Mouse (Mus musculus): Measurements from ENCODE around the gene Suox. TPM values are rescaled to one million over a fixed set of nuclear protein-coding genes. Genes with fewer than 3 reads are reported as not detected.

The Suox gene
- polyA plus RNA-seq, 1 experiment from 2014 or later: 12.5 TPM

DNA sequence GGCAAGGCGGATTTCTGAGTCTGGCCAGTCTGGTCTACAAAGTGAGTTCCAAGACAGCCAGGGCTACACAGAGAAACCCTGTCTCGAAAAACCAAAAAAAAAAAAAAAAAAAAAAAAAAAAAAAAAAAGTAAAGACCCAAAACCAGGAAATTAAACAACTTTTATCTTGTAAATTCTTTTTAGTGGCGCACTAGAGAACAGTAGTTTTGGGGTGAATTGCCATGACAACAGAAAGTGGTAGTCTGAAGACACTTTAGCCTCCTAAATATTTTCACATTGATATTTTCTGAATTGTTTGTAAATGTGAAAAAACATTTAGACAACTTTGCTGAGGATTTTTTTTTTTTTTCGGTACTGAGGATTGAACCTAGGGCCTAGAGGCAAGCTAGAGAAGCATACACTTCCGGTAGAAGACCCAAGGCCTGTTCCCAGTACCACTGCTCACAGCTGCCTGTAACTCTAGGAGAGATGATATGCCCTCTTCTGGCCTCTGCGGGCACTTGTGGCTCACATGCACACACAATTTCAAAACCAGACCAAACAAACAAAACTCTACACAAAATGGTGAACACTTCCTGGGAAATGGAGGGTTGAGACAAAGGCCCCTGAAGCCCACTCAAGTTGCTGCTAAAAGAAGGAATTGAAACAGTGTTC, 23.3 kb upstream of the Suox start:
- no peaks in the 10 kb centered on the region for H3K27me3 ChIP-seq
- H3K36me3 ChIP-seq: no peaks in the 10 kb centered on the region
- peak overlapping the region; percentile 90 for H3K27ac ChIP-seq (replicated peaks)
- no peaks in the 10 kb centered on the region for H3K9me3 ChIP-seq
- peak overlapping the region; percentile 65 for H3K4me2 ChIP-seq (replicated peaks)
- peaks cover 16% of the 10 kb centered on the region for H3K4me1 ChIP-seq
- 82% methylated on average over 6 of the region's 6 CpGs for WGBS
- H3K9ac ChIP-seq (replicated peaks): no peak overlapping the region
- ATAC-seq (replicated peaks): no peak
- peak overlapping the region; percentile 96 for H3K4me3 ChIP-seq

DNA sequence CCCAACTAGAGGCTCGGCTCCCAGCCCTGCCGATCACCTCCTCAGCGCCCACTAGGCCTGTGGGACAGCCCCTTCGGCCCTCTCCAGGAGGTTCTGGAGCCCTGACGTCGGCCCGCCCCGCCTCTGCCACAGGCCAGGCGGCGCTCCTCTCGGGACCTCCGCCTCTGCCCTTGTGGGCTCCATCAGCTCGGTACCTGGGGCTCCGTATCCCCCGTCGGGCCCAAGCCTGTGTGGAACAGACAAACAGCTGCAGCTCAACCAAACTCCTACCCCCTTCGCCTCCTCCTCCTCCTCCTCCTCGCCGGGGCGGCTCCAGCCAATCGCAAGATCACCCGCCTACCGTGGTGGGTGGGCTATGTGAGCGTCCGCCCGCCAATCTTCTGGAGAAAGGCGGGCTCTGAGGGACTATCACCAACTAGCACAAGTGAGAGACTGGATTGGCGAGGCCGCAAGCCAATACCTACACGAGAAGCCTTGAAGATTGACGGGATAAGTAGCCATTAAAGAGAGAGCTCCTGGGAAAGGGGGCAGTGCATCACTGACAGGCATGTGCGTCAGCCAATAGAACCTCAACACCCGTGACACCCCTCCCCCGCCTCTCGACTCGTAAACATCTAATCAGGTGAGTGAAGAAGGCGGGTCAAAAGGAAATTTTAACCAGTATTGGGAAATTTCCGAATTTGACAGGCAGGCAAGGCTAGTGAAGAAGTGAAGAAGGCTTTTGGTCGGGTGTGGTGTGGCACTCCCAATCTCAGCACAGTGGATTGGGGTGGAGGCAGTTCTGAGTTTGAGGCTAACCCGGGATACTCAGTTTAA, 22.3 kb upstream of the Suox start, which contains the start of gene Rab5b:
Gene Rab5b (minus strand): TSS at position 273 of the 816 bp plus-strand sequence.
- peak; percentile 99 for ATAC-seq (replicated peaks)
- Histone ChIP-seq H3K27ac (replicated peaks) (peak within 1 kb of the TSS; percentile 99), H3K4me2 (replicated peaks) (peak within 1 kb of the TSS; percentile 65), H3K4me1 (peaks cover 16% of the 10 kb centered on the region), H3K4me3 (peak within 1 kb of the TSS; percentile 96), H3K27me3 (no peaks in the 10 kb centered on the region), H3K9me3 (no peaks in the 10 kb centered on the region), H3K9ac (replicated peaks) (peak within 1 kb of the TSS; percentile 97), H3K36me3 (no peaks in the 10 kb centered on the region)
- WGBS: 1% methylated on average over 38 of the region's 40 CpGs

DNA sequence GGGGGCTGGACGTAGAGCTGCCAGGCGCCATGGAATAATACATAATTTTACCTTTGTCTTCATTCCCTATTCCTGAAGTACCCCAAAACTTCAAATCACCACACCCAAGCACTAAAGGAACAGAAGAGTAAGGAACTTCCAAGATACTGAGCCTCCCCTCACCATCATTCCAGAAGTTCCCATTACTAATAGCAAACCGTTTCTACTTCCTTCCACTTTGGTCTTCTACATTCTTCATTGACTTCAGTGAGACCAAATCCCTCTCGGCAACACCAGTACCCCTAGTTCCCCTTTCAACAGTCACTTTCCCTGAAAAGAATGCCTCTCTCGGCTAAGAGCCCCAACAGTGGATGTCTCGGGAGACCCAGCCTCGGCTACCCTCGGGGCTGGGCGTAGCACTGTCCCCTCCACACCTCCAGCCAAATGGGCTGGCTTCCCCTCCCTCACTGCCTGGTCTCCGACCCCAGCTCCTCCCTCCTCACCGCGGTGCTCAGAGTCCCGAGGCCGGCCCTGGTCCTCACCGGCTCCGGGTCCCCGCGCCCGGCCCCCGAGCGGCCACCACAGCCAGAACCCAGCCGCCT, 21.6 kb upstream of the Suox start:
- H3K27me3 ChIP-seq: no peaks in the 10 kb centered on the region
- H3K4me1 ChIP-seq: peaks cover 16% of the 10 kb centered on the region
- peak overlapping the region; percentile 97 for H3K9ac ChIP-seq (replicated peaks)
- peak overlapping the region; percentile 60 for H3K4me2 ChIP-seq (replicated peaks)
- no peaks in the 10 kb centered on the region for H3K36me3 ChIP-seq
- ATAC-seq (replicated peaks): no peak
- H3K27ac ChIP-seq (replicated peaks): peak overlapping the region; percentile 99
- no peaks in the 10 kb centered on the region for H3K9me3 ChIP-seq
- H3K4me3 ChIP-seq: peak overlapping the region; percentile 96
- under 1% methylated on average over 22 of the region's 22 CpGs for WGBS

DNA sequence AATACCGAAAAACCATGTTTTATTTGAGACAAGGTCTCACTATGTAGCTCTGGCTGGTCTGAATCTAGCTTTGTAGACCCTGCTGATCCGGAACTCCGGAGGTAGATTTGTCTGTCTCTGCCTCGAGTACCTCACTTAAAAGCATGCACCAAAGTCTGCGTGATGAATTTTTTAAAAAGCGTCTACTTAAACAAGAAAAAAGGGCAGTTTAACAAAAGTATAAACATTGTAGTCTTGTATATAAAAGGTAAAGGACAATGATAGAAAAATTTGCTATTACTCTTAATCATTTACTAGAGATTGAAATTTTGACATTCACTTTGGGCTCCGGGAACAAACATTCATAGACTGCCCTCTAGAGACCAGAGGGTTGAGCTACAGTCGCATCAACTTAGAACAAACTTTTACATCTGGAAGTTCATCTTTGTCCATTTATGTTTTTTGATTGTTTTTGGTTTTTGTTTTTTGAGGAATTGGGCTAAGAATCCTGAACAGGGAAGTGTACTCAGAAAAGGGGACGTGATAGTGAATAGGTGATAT, 666 bp upstream of the Suox start:
- H3K4me2 ChIP-seq (replicated peaks): peak overlapping the region; percentile 92
- H3K27me3 ChIP-seq: no peaks in the 10 kb centered on the region
- H3K9me3 ChIP-seq: no peaks in the 10 kb centered on the region
- WGBS: 2% methylated on average over 9 of the region's 9 CpGs
- H3K4me3 ChIP-seq: peak overlapping the region; percentile 70
- H3K36me3 ChIP-seq: peaks cover 13% of the 10 kb centered on the region
- H3K9ac ChIP-seq (replicated peaks): peak overlapping the region; percentile 51
- ATAC-seq (replicated peaks): no peak
- peaks cover 16% of the 10 kb centered on the region for H3K4me1 ChIP-seq
- peak overlapping the region; percentile 75 for H3K27ac ChIP-seq (replicated peaks)

DNA sequence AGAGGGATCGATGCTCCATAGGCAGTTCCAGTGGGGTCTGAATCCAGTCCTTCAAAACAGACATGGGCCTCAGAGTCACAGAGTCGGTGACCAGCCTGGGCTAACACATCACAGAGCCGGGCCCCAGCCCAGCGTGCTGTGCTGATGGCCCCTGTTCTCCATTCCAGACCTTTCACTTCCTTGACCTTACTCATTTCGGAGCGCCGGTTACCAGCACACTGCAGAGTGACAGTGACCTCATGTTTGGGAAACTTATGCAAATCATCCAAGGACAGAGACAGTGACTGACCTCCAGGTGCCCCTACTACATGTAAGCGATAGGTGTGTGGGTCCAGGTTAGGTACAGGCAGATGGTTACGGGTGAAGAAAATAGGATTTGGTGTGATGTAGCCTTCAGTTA, 2.7 kb downstream of the Suox start:
- Histone ChIP-seq H3K4me2 (replicated peaks) (no peak overlapping the region), H3K27ac (replicated peaks) (no peak overlapping the region), H3K27me3 (no peaks in the 10 kb centered on the region), H3K9me3 (no peaks in the 10 kb centered on the region), H3K4me3 (no peak overlapping the region), H3K36me3 (peaks cover 6% of the 10 kb centered on the region), H3K4me1 (peaks cover 30% of the 10 kb centered on the region), H3K9ac (replicated peaks) (no peak overlapping the region)
- ATAC-seq (replicated peaks): no peak
- WGBS: 94% methylated on average over 9 of the region's 9 CpGs

DNA sequence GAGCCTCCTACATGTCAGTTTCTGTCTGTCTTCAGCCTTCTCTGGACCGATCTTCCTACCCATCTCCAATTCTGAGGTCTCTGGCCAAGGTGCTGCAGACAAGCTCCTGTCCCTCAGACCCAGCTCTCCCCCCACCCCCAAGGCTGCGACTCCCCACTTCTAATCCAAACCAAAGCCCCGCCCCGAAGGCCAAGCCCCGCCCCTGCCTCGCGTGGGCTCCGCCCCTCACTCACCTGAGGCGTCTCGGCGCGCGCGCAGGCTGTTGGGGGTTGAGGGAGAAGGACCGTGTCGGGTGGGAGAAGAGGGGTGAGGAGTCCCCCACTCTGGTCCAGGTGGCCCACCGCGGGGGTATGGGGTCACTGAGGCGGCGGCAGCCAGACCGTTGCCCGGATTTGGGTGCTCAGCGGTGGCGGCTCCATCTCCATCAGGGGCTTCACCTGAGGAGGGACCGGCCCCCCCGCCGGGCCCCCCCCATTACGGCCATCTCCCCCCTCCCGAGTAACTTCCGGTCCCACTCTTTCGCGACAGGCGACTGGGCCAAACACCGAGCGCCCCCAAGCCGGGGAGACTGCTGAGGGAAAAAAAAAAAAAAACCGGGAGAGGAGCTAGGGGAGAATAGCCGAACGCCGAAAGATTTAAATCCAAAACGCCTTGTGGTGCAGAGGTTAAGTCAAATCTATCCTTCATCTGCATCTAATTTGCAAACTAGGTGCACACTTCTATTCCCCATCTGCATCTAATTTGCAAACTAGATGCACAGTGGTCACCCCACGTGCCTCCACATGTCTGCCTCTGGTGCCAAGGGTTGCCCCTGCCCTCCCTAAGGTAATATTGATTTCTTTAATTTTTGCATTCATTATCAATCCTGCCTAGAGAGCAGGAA, 4.8 kb downstream of the Suox start:
- Histone ChIP-seq H3K27me3 (no peaks in the 10 kb centered on the region), H3K4me2 (replicated peaks) (peak overlapping the region; percentile 70), H3K9ac (replicated peaks) (peak overlapping the region; percentile 70), H3K36me3 (peaks cover 5% of the 10 kb centered on the region; the same call in 1 of the 2 replicates), H3K4me3 (peak overlapping the region; percentile 81), H3K9me3 (no peaks in the 10 kb centered on the region), H3K4me1 (peaks cover 26% of the 10 kb centered on the region), H3K27ac (replicated peaks) (peak overlapping the region; percentile 75)
- ATAC-seq (replicated peaks): peak; percentile 67
- under 1% methylated on average over 42 of the region's 42 CpGs for WGBS

DNA sequence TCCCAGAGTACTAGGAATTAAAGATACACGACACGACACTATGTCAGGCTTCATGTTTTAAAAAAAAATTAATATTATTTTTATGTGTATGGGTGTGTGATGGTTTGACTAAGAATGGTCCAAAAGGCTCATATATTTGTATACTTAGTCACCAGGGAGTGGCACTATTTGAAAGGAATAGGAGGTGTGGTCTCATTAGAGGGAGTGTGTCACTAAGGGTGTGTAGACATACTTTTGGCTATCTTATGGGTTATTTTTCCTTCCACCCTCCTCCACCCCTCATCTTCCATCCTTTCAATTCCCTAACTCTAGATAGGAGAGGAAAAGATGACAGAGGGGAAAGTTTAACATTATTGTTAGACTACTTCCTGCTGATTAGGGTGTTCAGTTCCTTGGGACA, 8.1 kb downstream of the Suox start:
- Histone ChIP-seq H3K4me1 (peaks cover 15% of the 10 kb centered on the region), H3K9me3 (no peaks in the 10 kb centered on the region), H3K4me2 (replicated peaks) (no peak overlapping the region), H3K27me3 (no peaks in the 10 kb centered on the region), H3K36me3 (no peaks in the 10 kb centered on the region), H3K4me3 (no peak overlapping the region), H3K27ac (replicated peaks) (no peak overlapping the region), H3K9ac (replicated peaks) (no peak overlapping the region)
- ATAC-seq (replicated peaks): no peak
- WGBS: 99% methylated on average over 2 of the region's 2 CpGs

DNA sequence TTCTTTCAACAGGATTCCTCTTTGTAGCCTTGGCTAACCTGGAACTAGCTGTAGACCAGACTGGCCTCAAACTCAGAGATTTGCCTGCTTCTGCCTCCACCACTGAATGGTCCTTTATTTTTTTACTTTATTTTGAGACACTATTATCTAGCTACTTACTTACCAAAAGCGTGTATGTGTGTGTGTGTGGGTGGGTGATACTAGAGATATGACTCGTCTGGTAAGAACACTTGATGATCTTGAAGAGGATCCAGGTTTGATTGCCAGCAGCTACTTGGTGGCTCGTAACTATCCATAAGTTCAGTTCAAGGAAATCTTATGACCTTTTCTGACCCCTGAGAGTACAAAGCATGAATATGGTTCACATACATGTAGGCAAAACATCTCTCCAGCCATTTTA, 8.6 kb downstream of the Suox start:
- ATAC-seq (replicated peaks): no peak
- no peaks in the 10 kb centered on the region for H3K27me3 ChIP-seq
- no peak overlapping the region for H3K4me2 ChIP-seq (replicated peaks)
- no peak overlapping the region for H3K4me3 ChIP-seq
- H3K9me3 ChIP-seq: no peaks in the 10 kb centered on the region
- H3K27ac ChIP-seq (replicated peaks): no peak overlapping the region
- WGBS: 84% methylated on average over 3 of the region's 3 CpGs
- H3K36me3 ChIP-seq: no peaks in the 10 kb centered on the region
- peaks cover 15% of the 10 kb centered on the region for H3K4me1 ChIP-seq
- H3K9ac ChIP-seq (replicated peaks): no peak overlapping the region

DNA sequence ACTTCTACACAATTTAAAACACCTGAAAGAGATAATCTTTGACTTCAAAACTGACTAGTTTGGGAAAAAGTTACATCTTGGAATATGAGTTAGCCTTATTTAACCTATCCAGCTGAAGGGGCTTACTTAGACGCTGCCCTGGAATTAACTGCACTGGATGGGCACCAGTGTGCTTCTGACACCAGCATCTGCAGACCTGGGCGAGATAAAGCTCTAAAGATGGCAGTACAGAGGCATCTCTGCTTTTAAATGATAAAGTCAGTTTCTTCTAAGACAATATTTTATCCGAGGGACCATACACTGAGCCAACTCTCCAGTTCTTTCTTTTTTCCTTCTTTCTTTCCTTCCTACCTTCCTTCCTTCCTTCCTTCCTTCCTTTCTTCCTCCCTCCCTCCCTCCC, 9.1 kb downstream of the Suox start:
- no peak overlapping the region for H3K4me3 ChIP-seq
- H3K9me3 ChIP-seq: no peaks in the 10 kb centered on the region
- H3K4me2 ChIP-seq (replicated peaks): no peak overlapping the region
- H3K27ac ChIP-seq (replicated peaks): no peak overlapping the region
- 77% methylated on average over 3 of the region's 3 CpGs for WGBS
- no peaks in the 10 kb centered on the region for H3K36me3 ChIP-seq
- H3K4me1 ChIP-seq: peaks cover 15% of the 10 kb centered on the region
- no peak for ATAC-seq (replicated peaks)
- no peak overlapping the region for H3K9ac ChIP-seq (replicated peaks)
- H3K27me3 ChIP-seq: no peaks in the 10 kb centered on the region

DNA sequence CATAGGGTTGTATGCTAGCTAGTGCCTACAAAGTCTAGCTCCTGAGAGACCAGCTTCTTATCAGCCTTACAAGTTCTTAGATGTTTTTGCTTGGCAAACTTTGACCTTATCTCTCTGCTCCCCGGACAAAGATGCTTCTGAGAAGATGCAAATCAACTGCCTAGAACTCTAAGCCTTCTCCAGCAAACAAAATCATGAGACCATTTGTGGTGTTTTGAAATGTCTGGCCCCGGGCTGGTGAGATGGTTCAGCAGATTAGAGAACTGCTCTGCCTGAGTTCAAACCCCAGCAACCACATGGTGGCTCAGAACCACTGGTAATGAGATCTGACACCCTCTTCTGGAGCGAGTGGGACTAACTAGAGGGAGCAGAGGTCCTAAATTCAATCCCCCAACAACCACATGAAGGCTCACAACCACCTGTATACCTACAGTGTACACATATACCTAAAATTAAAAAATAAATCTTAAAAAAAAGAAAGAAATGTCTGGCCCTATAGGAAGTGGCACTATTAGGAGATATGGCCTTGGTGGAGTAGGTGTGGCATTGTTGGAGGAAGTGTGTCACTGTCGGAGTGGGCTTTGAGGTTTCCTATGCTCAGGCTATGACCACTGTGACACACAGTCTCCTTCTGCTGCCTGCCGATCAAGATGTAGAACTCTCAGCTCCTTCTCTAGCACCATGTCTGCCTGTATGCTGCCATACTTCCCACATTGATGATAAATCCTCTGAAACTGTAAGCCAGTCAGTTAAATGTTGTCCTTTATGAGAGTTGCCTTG, 10.2 kb downstream of the Suox start:
- no peak overlapping the region for H3K9ac ChIP-seq (replicated peaks)
- H3K4me2 ChIP-seq (replicated peaks): no peak overlapping the region
- ATAC-seq (replicated peaks): no peak
- H3K4me1 ChIP-seq: peaks cover 9% of the 10 kb centered on the region
- no peaks in the 10 kb centered on the region for H3K9me3 ChIP-seq
- H3K27me3 ChIP-seq: no peaks in the 10 kb centered on the region
- H3K27ac ChIP-seq (replicated peaks): no peak overlapping the region
- H3K36me3 ChIP-seq: no peaks in the 10 kb centered on the region
- WGBS: 77% methylated on average over 5 of the region's 5 CpGs
- no peak overlapping the region for H3K4me3 ChIP-seq

DNA sequence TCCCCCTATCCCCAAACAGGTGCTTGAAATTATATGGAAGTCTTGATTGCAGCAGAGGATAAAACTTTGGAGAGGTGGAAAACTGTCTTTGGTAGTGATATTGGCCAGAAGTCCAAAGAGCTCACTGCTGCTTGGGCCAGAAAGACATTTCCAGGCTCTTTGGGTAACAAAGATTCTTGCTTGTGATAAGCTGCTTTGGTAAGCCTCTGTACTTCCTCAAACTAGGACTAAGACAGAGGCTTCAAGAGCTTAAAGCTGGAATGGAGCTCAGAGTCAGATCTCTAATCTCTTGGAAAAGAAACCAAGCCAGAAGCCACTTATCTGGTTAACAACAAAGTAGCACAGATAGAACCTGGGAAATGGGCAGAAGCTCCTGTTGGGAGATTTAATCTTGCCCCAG, 11.4 kb downstream of the Suox start:
- no peak for ATAC-seq (replicated peaks)
- H3K4me3 ChIP-seq: no peak overlapping the region
- no peaks in the 10 kb centered on the region for H3K4me1 ChIP-seq
- H3K9ac ChIP-seq (replicated peaks): no peak overlapping the region
- H3K36me3 ChIP-seq: no peaks in the 10 kb centered on the region
- H3K4me2 ChIP-seq (replicated peaks): no peak overlapping the region
- no peaks in the 10 kb centered on the region for H3K9me3 ChIP-seq
- no peaks in the 10 kb centered on the region for H3K27me3 ChIP-seq
- no peak overlapping the region for H3K27ac ChIP-seq (replicated peaks)

Data from forebrain, embryonic 15.5 days (tissue).